Mouse (Mus musculus) heart, adult 2 months (tissue): ENCODE data around the gene Ascc2. TPM values are rescaled to one million over a fixed set of nuclear protein-coding genes. Genes with fewer than 3 reads are reported as not detected.

Source experiments
- DNase-seq, 2 experiments: peaks; one replicate each; pipeline ENCODE4 v3.0.0; 2021
- H3K27ac ChIP-seq: fragments of 200-600 bp; 2 replicates; pipeline ENCODE4 v1.8.1; 2022
- H3K27me3 ChIP-seq: fragments of 200-500 bp; 2 replicates; pipeline ENCODE4 v1.6.1; 2012; ENCODE audit warnings: mild to moderate bottlenecking, low read length, inconsistent platforms, mixed read lengths; ENCODE audit not compliant: control insufficient read depth, insufficient read depth
- H3K36me3 ChIP-seq: fragments of 200-500 bp; 2 replicates; pipeline ENCODE4 v1.6.1; 2012; ENCODE audit warnings: low read length, inconsistent platforms; ENCODE audit not compliant: control insufficient read depth, insufficient read depth
- H3K4me1 ChIP-seq: fragments of 200-500 bp; 2 replicates; pipeline ENCODE4 v1.6.1; 2011; ENCODE audit warnings: low read length; ENCODE audit not compliant: control insufficient read depth, insufficient read depth
- H3K4me3 ChIP-seq: fragments of 200-600 bp; 2 replicates; pipeline ENCODE4 v1.8.1; 2022
- H3K79me2 ChIP-seq: fragments of 200-500 bp; replicated peaks from 2 replicates; pipeline ENCODE4 v1.6.1; 2012; ENCODE audit warnings: mild to moderate bottlenecking, inconsistent platforms, low read length, moderate library complexity, mixed read lengths; ENCODE audit not compliant: control insufficient read depth, insufficient read depth
- H3K9ac ChIP-seq: fragments of 200-500 bp; 2 replicates; pipeline ENCODE4 v1.6.1; 2012; ENCODE audit warnings: low read depth, mild to moderate bottlenecking, control low read depth, inconsistent platforms, low read length, mixed read lengths
- CTCF ChIP-seq: fragments of 200-600 bp; IDR thresholded peaks from 2 replicates; pipeline ENCODE4 v1.8.1; 2022; ENCODE audit warnings: antibody characterized with exemption, mild to moderate bottlenecking, moderate library complexity
- EP300 ChIP-seq: fragments of 200-500 bp; IDR thresholded peaks from 2 replicates; pipeline ENCODE4 v1.6.1; 2011; ENCODE audit warnings: low read depth, low read length, control low read depth; ENCODE audit not compliant: insufficient read depth
- POLR2A ChIP-seq: fragments of 200-500 bp; IDR thresholded peaks from 2 replicates; pipeline ENCODE4 v1.6.1; 2011; ENCODE audit warnings: mild to moderate bottlenecking, low read depth, low read length, control low read depth; ENCODE audit not compliant: insufficient read depth
- WGBS: fragments of 180-500 bp; shearing (Covaris S2); methylation state at CpG from one replicate; pipeline ENCODE4 v1.1.7; 2018; 5-methylcytosine and 5-hydroxymethylcytosine counted together
- intact Hi-C: fragments of 180-260 bp; cut with DNase I; formaldehyde crosslinking; loops from one replicate; pipeline ENCODE4 v1.15.1; 2025
- polyA plus RNA-seq: library from polyadenylated mRNA; depleted of rRNA; stranded (reverse); fragments of >200 nt; gene quantifications from 2 replicates; pipeline ENCODE4 v1.2.3, GENCODE M21; 2012; rRNA removed
- total RNA-seq, 2 experiments: library from RNA; stranded (reverse); gene quantifications; 2 replicates each; pipeline ENCODE4 v1.2.3; 2021

Gene Ascc2
- total and polyA plus RNA-seq, 3 experiments: 9.7 to 14.5 (median 14.1) TPM

DNA sequence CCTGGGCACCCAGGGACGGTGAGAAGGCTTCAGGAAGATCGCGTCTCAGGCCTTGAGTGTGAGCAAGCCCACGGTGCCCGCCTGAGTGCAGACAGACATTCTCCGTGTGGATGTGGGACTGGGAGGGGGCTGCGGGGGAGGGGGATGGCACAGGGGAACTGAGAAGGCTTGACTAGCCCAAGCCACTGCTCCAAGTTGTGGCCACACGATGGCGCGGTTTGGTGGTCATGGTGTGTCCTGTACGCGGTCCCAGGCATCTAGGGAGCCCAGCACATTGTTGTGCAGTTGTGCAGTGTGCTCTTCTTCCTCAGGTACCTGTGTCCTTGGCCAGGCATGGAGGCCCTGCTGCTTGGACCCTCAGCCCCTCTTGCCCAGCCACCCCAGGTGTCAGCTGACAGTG is 96.6 kb downstream of the Ascc2 start:
- H3K4me3 ChIP-seq: no peak overlapping the region
- WGBS: 68% methylated on average over 12 of the region's 12 CpGs
- TF ChIP-seq POLR2A (no peak), EP300 (no peak), CTCF (no peak)
- no peak overlapping the region for H3K9ac ChIP-seq
- no peaks in the 10 kb centered on the region for H3K4me1 ChIP-seq
- no peaks in the 10 kb centered on the region for H3K27me3 ChIP-seq
- H3K36me3 ChIP-seq: no peaks in the 10 kb centered on the region
- H3K27ac ChIP-seq: no peak overlapping the region
- intact Hi-C loops: no loop called here
- H3K79me2 ChIP-seq: no peaks in the 10 kb centered on the region
- DNase-seq: no peak

Other genes starting within 250 kb of the Ascc2 start
- under 1 TPM in 1 of 2 experiments, not detected in 1; 0.18 TPM for gene Hormad2, start 196.6 kb upstream of the Ascc2 start, total RNA-seq
- gene Hormad2, start 196.6 kb upstream of the Ascc2 start, polyA plus RNA-seq: not detected in 2 replicates
- gene Mtmr3, start 42.9 kb upstream of the Ascc2 start, total RNA-seq: 10 to 100 TPM; 43.9 to 50.8 TPM
- gene Mtmr3, start 42.9 kb upstream of the Ascc2 start, polyA plus RNA-seq: 24.4 and 37.5 TPM in 2 replicates
- gene Gm11032, start 17.7 kb upstream of the Ascc2 start, total RNA-seq: not detected
- gene Gm11032, start 17.7 kb upstream of the Ascc2 start, polyA plus RNA-seq: not detected in 2 replicates
- gene Uqcr10, start 66.6 kb downstream of the Ascc2 start, total RNA-seq: 1,000 to 10,000 TPM; 1,404 to 1,617 TPM
- gene Uqcr10, start 66.6 kb downstream of the Ascc2 start, polyA plus RNA-seq: 2,007 and 2,149 TPM in 2 replicates
- 10 to 100 TPM; 22.2 to 26.3 TPM for gene Zmat5, start 66.9 kb downstream of the Ascc2 start, total RNA-seq
- gene Zmat5, start 66.9 kb downstream of the Ascc2 start, polyA plus RNA-seq: 32.1 and 36.2 TPM in 2 replicates
- not detected for gene Cabp7, start 109.0 kb downstream of the Ascc2 start, total RNA-seq
- not detected in 2 replicates for gene Cabp7, start 109.0 kb downstream of the Ascc2 start, polyA plus RNA-seq
- gene Nf2, start 211.8 kb downstream of the Ascc2 start, total RNA-seq: 10 to 100 TPM; 77.1 to 85.0 TPM
- 57.1 and 85.2 TPM in 2 replicates for gene Nf2, start 211.8 kb downstream of the Ascc2 start, polyA plus RNA-seq
- under 1 TPM; 0.50 to 0.75 TPM for gene Nipsnap1, start 236.2 kb downstream of the Ascc2 start, total RNA-seq
- gene Nipsnap1, start 236.2 kb downstream of the Ascc2 start, polyA plus RNA-seq: 1.6 and 3.6 TPM in 2 replicates